Mouse (Mus musculus): Measurements from ENCODE around the gene Rem2.

Gene Rem2

GRCm38 (mm10) chr14:54488350-54488749, 12.4 kb downstream of the Rem2 start:
- DNase-seq (ENCODE audit: extremely low spot score, low read depth, low spot score), result no peak

- DNase-seq (ENCODE audit: extremely low spot score, low read depth, low spot score), result no peak
Measured at GRCm38 (mm10) chr14:54492345-54493131, 16.6 kb downstream of the Rem2 start.

GRCm38 (mm10) chr14:54493236-54493635, 17.3 kb downstream of the Rem2 start:
- no peak for DNase-seq (ENCODE audit: extremely low spot score, low read depth, low spot score)

GRCm38 (mm10) chr14:54494234-54494633, 18.3 kb downstream of the Rem2 start:
- DNase-seq (ENCODE audit: extremely low spot score, low read depth, low spot score), result no peak

- DNase-seq (ENCODE audit: extremely low spot score, low read depth, low spot score), result no peak
Measured at GRCm38 (mm10) chr14:54496706-54497105, 20.8 kb downstream of the Rem2 start.

- DNase-seq (ENCODE audit: extremely low spot score, low read depth, low spot score), result no peak
Measured at GRCm38 (mm10) chr14:54499330-54499729, 23.4 kb downstream of the Rem2 start.

- DNase-seq (ENCODE audit: extremely low spot score, low read depth, low spot score), result no peak
Measured at GRCm38 (mm10) chr14:54501365-54501764, 25.5 kb downstream of the Rem2 start.

GRCm38 (mm10) chr14:54503092-54503491, 27.2 kb downstream of the Rem2 start:
- DNase-seq (ENCODE audit: extremely low spot score, low read depth, low spot score), result no peak

GRCm38 (mm10) chr14:54509774-54510173, 33.9 kb downstream of the Rem2 start:
- DNase-seq (ENCODE audit: extremely low spot score, low read depth, low spot score), result no peak

GRCm38 (mm10) chr14:54516710-54517310, 40.9 kb downstream of the Rem2 start:
- DNase-seq (ENCODE audit: extremely low spot score, low read depth, low spot score), result no peak

- DNase-seq (ENCODE audit: extremely low spot score, low read depth, low spot score), result no peak
Measured at GRCm38 (mm10) chr14:54523600-54523999, 47.7 kb downstream of the Rem2 start.

GRCm38 (mm10) chr14:54527227-54528006, 51.5 kb downstream of the Rem2 start:
- no peak for DNase-seq (ENCODE audit: extremely low spot score, low read depth, low spot score)

GRCm38 (mm10) chr14:54528007-54528393, 52.1 kb downstream of the Rem2 start:
- DNase-seq (ENCODE audit: extremely low spot score, low read depth, low spot score), result no peak

- peak; percentile 90 for DNase-seq (ENCODE audit: extremely low spot score, low read depth, low spot score)
Measured at GRCm38 (mm10) chr14:54528446-54529111, 52.7 kb downstream of the Rem2 start.
